Mouse (Mus musculus): ENCODE measurements around the gene Manf.

Gene Manf

DNA sequence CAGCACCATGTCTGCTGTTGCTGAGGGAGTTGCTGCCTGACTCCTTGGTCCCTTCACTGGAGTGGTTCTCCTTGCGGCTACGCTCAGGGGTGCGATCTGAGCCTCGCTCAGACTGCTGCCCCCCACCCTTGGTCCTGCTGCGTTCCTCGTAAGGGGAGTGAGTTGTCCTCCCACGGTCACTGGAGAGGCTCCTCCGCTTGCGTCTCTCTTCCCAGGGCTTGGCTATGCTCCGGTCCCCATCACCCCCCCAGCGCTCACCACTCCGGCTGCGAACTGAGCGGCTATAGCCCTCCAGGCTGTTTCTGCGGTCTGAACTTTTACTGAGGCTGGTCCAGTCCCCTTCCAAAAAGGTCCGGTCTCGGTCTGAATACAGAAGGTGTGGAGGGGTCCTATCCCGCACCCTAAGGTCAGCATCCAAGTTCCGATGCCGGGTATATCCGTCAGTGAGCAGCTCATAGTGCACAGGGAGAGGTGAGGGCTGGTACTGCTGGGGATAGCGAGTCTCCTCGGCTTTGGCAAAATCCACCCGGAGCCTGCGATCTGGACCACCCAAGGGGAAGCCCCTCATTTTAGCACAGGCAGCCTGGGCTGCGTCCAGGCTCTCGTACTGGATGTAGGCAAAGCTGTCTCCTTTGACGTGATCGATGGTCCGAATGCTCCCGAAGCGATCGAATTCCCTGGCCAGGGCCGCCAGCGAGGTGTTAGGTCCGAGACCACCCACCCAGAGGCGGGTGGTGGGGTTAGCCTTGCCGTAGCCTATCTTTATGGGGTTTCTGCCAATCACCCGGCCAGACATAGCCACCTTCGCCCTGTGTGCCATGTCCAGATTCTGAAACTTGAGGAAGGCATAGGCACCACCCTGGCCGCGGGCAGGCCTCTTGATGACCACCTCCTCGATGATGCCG lies 6.5 kb downstream of the Manf start:
- DNase-seq (ENCODE audit: low spot score in 2 of 2): no peak

DNA sequence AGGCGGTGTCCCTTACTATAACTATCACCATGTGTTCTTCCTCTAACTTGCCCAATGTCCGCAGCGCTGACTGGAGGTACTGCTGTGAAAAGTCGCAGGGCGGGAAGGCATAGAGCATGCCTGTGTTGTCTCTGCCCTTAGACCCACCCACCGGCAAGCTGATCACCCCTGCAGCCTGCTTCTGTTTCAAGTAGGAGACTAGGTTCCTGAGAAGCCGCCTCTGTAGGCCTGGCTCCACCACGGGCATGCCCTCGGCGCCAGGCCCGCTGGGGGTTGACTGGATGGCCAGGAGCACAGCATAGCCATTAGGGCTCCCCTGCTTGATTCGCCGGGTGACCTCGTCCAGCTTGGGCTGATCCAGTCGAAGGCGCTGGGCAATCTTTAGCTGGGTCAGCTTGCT lies 7.5 kb downstream of the Manf start:
- DNase-seq (ENCODE audit: low spot score in 2 of 2): no peak

DNA sequence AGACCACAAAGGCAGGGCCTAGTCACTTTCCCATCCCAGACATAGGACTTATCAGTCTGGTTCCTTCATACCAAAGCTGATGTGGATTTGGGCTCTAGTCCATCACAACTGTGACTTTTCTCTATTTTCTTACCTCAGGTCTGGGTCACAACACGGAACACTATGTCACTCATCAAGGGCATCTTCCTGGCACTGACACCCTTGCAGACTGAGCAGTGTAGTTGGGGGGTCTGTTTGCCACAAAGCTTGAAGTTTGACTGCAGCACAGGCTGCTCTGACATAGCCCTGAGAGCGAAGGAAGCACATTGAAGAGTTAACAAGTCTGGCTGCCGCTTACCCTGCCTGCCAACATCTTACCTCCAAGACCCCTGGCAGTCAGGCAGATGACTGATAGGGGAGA lies 8.7 kb downstream of the Manf start:
- no peak for DNase-seq (ENCODE audit: low spot score in 2 of 2)

DNA sequence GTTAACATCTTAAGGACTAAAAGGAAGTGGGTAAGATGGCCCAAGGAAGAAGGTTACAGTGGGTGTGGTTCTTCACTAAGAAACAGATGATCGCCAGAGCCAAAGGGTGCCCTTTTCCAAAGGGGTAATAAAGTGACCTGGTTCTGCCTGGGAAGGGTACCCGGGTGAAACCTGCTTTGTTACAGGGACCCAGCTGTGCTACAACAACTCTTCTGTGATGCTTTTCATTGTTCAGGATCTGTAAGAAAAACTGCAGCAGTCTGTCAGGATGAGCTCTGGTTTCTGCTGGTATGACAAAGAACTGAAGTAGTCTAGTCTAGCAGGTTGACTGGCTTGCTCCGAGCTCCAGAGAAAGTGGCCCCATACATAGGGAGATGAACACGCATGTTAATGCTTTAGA lies 9.6 kb downstream of the Manf start:
- no peak for DNase-seq (ENCODE audit: low spot score in 2 of 2)

DNA sequence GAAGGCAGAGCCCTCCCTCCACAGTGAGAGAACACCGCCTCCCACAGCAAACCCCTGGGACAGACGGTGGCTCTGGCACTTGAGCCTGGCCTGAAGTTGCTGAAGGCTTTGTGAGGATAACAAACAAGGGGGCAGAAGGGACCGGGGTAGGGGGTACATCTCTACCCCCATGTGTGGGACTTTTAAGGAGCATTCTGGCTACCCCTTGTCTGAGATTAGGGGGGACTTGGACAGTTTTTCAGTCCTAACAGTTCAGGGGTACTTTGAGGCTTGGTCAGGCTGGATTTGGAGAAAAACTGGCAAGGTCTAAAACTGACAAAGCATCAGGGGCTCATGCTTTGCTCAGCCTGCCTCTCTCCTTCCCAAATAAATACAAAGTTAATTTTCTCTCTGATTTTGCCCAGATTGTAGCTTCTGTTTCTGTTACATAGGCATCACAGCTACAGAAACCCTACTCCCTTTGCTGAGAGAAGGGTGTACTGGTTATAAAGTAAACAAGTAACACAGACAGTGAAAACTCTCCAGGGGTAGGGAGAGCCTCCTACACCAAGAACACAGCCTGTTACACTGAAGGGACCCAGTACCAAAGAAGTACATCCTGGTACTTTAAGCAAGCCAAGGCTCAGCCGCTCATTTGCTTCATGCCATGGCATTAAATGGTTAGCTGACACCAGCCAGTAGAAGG lies 10.6 kb downstream of the Manf start:
- no peak for DNase-seq (ENCODE audit: low spot score in 2 of 2)

DNA sequence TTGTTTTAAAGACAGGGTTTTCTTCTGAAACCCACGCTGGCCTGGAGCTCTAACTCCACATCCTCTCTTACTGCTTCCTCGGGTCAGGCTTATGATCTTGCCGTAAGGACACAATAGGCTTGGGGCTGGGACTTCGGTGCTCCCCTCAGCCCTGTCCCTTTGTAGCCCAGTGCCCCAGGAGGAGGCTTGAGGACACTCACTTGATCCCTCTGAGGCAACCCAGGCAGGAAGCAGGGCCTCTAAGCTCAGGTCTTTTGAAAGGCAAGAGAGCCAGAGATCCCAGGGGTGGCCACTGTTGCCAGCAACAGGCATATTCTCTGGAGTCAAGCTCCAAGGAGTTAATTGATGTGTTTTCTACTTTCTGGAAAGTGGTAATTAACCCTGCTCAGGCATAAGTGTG lies 12.3 kb downstream of the Manf start:
- DNase-seq (ENCODE audit: low spot score in 2 of 2): no peak

DNA sequence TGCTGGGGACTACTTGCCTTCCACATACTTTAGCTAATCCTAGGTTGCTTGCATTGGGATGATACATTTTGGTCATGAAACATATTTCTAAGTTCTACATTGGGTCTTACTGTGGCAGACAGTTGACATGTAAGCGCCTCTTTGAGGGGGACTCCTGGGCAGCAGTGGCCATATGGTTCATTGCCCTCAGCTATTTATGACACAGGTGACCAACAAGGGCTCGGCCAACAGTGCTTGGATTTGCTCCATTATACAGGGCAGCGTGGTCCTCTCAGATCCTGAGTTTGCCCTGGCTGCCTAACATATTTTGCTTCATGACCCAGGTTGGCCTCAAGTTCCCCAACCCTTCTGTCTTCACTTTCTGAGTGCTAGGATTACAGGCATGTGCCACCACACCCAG lies 15.1 kb downstream of the Manf start:
- no peak for DNase-seq (ENCODE audit: low spot score in 2 of 2)

DNA sequence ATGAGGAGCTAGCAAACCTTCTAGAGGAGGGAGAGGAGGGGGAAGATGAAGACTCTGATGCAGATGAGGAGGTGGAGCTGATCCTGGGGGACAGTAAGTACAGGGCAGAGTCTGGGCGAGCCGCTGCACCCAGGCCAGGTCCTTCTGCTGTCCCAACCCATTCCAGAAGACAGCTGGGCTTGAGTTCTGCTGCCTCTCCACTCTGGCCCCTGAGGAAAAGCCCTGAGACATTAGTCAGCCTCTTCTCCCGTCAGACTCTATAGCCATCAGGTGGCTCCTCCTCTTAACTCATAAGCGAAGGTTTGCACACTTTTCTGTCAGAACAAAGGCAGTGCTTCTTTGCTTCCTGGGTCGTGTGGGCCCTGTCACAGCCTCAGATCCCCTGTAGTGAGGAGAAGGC lies 17.6 kb downstream of the Manf start:
- DNase-seq (ENCODE audit: low spot score in 2 of 2): no peak

DNA sequence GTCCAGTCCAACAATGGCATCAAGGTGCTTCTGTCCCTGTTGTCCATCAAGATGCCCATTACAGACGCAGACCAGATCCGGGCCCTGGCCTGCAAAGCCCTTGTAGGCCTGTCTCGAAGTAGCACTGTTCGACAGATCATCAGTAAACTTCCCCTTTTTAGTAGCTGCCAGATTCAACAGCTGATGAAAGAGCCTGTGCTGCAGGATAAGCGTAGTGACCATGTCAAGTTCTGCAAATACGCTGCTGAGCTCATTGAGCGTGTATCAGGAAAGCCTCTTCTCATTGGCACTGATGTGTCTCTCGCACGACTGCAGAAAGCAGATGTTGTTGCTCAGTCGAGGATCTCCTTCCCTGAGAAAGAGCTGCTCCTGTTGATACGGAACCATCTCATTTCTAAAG lies 33.7 kb downstream of the Manf start:
- DNase-seq (ENCODE audit: low spot score in 2 of 2): no peak

DNA sequence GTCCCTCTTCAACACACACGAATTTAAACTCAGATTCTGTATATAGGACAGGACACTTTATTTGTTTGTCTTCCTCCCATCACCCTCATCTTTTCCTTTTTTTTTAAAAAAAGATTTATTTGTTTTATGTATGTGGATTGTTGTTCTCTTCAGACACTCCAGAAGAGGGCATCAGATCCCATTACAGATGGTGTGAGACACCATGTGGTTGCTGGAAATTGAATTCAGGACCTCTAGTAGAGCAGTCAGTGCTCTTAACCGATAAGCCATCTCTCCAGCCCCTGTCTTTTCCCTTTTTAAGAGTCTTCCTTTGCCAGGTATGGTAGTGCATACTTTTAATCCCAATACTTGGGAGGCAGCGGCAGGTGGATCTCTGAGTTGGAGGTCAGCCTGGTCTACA lies 35.1 kb downstream of the Manf start:
- DNase-seq (ENCODE audit: low spot score in 2 of 2): no peak

DNA sequence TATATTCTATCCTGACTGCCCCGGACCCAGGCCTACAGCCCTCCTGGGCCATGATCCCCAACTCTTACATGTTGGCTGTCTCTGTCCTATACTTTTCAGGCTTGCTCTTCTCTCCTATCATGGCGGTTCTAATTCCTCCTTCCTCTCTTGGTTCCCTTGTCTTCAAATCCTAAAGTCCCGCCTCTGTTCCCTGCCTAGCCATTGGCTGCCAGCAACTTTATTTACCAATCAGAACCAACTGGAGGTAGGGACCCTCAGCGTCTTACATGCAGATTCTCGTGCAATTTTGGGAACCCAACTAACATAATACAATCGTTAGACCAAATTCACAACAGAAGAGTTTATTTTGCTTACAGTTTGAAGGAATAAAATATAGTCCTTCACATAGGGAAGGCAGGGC lies 49.0 kb downstream of the Manf start:
- no peak for DNase-seq (ENCODE audit: low spot score in 2 of 2)

DNA sequence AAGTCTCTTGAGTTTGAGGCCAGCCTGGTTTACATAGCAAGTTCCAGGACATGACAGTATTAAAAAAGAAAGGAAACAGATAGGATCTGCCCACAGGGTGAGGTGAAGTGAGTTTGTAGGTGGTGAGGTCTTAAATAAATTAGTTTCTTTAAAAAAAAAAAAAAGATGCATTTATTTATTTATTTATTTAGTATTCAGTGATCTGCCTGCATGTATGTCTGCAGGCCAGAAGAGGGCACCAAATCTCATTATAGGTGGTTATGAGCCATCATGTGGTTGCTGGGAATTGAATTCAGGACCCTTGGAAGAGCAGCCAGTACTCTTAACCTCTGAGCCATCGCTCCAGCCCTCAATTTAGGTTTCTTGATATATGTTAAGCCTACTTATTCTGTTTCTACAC lies 51.2 kb downstream of the Manf start:
- DNase-seq (ENCODE audit: low spot score in 2 of 2): no peak

DNA sequence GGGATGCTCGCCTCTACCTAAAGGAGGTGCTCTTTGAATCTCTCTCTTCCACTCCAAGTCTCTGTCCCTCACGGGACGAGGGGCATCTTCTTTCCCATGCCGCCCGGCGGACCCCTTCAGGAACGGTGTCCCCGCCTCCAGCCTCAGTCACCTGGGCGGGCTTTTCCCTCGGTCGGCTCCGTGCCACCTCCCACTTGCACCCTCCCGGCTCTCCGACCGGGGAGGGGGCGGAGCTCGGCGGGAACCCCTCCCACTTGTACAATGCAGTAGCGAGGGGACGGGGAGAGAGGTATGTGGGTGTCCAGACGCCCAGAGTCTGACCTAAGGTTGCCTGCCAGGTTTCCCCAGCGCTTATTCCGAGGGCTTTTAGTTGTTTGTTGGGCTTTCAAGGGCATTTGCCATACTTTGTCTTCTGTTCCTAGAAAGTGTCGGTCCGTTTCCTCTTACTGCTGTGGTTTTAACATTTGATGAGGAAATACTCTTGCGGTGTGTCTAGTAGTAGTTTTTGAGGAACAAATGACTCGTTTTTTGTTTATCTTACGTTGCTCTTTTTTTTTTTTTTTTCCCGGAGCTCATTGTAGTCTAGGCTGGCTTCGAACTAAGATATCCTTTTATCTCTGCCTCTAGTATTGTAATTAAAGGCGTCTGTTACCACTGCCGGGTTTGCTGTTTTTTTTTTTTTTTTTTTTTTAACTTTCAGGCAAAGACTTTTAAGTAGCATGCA lies 69.2 kb downstream of the Manf start:
- peak; percentile 76 to 89 for DNase-seq (ENCODE audit: low spot score in 2 of 2)

DNA sequence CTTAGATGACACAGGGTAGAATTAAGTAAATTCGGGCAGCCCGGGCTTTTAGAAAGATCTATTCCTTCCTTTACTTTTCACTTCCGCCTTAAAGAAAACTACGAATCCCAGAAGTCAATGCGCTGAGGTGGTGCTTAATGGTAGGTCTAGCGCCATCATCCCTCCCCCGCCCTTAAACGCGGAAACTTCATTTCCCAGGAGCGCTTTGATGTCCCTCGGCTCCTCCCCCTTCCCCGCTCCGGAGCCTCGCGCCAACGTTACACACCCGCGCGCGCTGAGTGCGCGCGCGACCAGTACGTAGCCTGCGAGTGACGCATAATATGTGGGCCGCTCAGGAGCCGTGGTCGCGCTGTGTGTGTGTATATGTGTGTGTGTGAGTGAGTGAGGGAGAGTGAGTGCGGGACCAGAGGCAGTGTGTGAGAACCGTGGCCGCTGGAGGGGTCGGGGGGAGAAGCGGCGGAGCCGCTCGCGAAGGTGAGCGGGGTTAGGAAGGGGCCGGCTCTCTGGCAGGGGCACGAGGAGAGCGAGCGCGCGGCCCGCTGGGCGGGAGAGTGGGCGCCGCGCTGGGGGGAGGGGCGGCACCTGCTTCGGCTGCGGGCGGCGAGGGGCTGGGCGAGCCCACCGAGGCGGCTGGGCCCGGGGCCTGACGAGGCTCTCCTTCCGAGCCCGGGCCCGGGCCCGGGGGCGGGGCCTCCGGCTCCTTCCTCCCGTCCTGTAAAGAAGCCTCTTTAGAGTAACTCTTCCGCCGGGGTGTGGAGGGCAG lies 70.0 kb downstream of the Manf start, which contains the start of gene Dcaf1:
Gene Dcaf1, plus strand, starts transcription at position 257 of the 763 bp plus-strand sequence.
- DNase-seq (ENCODE audit: low spot score in 2 of 2): peak; percentile 82 to 91

DNA sequence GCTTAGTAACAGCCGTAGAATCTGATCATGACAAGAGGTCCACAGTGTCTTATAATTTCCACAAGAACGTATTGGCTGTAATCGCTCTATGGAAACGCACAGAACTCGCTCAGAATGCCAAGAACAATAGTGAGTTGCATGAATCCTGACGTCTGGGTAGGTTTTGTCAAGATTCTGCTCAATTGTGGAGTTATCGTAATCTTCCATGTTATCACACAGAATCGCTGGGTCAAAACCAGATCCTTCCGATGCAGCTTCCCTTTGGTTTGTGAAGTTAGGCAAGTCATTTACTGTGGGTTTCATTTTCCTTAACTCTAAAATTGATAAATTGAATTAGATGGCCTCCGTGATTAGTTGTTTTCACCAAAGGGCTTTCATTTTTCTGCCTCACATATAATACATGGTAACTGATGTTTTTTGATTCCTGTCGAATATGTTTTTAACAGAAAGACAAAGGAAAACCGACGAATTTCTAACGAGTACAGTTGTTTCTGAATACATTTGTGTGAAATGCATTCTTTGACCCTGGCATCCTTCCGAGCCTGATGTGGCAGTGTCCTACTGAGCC lies 70.6 kb downstream of the Manf start:
- no peak for DNase-seq (ENCODE audit: low spot score in 2 of 2)

DNA sequence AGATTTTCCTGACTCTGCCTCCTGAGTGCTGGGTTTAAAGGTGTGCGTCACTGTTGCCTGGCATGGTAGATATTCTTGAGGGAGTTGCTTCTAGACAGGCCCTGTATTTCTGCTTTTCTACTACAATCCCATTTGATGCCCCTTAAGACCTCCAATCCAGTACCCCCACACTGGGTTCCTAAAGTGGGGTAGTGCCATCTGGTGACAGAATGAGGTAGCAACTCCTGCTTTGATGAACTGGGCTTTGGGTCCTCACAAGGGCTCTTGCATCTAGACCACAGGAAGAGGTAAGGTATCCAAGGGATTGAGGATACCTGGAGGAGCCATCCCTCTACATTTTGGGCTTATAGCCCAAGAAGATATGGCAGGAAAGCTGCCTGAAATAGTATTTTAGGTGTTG lies 72.6 kb downstream of the Manf start:
- no peak for DNase-seq (ENCODE audit: low spot score in 2 of 2)

DNA sequence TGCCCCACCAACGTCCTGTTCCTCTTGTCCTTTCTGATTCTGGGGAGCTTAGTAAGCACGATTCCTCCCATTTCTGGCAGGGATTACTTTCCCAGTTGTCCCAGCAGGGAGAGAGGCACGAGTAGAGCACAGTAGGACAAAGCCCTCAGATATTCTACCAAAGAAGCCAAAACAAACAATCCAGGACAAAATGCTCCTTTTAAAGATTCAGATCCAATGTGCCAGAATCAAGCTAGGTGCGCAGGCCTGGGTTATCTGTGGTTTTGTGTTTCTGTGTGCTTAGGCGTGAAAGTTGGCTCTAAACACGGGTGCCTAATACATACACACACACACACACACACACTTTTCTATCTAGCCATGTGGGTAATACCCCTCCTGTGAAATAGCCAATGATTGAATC lies 73.6 kb downstream of the Manf start:
- no peak for DNase-seq (ENCODE audit: low spot score in 2 of 2)

DNA sequence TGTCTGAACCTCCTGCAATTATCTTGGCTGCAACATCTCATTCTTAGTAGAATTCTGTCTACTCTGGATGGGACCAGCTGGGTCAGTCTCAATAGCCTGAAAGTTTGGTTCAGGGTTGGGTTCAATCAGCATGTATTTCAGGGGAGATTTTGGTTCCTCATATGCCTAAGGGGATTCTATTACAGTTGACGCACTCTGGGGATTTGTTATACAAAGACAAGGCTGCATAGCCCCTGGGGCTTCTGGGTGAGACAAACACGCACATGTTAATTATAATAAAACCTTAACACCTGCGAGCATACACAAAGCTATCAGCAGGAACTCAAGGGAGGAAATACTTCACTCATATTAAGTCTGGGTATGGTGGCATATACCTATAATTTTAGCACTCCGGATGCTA lies 85.3 kb downstream of the Manf start:
- DNase-seq (ENCODE audit: low spot score in 2 of 2): no peak

DNA sequence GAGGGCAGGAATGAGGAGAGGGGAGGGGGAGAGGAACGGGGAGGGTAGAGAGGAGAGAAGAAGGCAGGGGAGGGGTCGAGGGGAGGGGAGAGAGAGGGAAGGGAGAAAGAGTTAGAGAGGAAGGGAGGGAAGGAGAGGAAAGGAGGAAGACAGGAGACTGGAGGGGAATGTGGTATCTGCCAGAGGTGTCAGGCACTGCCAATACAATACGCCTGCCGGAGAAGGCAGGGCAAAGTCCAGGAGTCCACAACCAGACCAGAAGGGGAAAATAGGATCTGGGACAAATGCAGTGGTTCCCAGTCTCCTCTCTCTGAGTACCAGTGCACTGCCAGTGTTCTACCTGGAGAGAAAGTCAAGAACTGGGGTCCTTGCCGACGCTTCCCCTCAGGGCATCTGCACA lies 100.9 kb downstream of the Manf start:
- no peak for DNase-seq (ENCODE audit: low spot score in 2 of 2)

DNA sequence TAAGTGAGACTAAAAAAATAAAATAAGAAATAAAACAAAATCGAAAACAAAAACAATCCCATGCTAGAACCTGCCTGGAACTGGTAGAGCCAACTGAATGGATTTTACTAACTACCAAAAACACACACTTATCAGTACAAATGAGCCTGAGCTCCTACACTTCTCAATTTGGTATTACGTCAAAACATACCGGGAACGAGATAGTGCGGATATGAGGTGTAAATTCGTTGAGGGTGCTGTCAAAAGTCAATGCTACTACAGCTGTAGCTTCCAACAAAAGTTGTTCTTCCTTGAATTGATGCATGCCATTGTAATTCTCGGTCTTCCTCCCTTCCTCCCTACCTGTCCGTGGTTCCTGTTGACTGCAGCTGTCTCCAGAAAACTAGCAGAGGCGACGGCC lies 102.4 kb downstream of the Manf start:
- DNase-seq (ENCODE audit: low spot score in 2 of 2): no peak

DNA sequence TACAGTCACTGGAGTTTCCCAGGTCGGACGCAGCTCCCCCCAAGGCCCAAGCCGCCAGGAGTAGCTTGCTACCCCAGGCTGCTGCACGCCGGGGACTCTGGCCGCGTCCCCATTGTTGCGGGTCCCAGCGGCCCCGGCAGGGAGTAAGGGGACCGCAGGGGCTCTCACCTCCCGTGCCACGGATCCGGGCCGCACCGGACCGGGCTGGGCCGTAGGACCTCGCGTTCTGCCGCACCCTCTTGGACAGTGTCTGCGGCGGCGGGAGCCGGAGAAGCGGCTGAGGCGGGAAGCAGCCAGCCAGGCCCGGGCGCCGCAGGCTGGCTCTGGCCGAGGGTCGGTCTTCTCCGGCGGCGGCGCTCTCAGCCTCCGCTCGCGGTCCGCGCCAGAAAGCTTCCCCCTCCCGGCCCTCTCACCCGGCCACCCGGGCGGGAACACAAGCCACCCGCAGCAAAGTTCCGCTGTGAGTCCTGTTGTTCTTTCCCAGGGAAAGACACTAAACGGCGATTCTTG lies 102.9 kb downstream of the Manf start, which contains the start of gene Rad54l2:
Gene Rad54l2, minus strand, starts transcription at position 383 of the 510 bp plus-strand sequence.
- peak; percentile 79 to 85 for DNase-seq (ENCODE audit: low spot score in 2 of 2)
